Mouse (Mus musculus): ENCODE data around the gene Tnfrsf26. TPM values are rescaled to one million over a fixed set of nuclear protein-coding genes. Genes with fewer than 3 reads are reported as not detected.

Gene Tnfrsf26
- polyA plus RNA-seq, 1 experiment from 2014 or later, result 0.48 TPM

DNA sequence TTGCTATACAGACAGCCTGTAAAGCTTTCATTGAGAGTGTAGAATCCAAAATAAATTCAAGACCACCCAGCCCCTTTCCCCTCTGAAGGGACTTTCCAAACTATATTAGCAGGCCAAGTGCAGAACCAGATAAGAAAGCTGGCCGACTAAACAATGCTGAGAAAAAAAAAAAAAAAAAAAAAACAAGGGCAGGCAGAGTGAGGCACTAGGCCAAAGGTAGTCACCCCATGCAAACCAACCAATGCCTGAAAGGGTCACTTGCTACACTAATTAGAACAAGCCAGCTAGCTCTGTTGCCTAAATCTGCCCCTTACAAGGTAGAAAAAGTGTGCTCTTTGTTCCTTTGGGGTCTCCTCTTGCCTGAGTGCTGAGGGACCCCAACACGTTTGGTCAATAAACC, 23.6 kb downstream of the Tnfrsf26 start:
- Histone ChIP-seq H3K9ac (ENCODE audit: low read length) (no peak overlapping the region), H3K9me3 (ENCODE audit: control insufficient read depth, low read length) (peaks cover 3% of the 10 kb centered on the region), H3K27me3 (ENCODE audit: control insufficient read depth, insufficient read depth, low read depth, low read length) (no peaks in the 10 kb centered on the region), H3K4me1 (replicated peaks; ENCODE audit: control insufficient read depth, insufficient read depth, low read length) (no peaks in the 10 kb centered on the region), H3K27ac (ENCODE audit: low read length) (no peak overlapping the region), H3K4me3 (ENCODE audit: low read length) (no peak overlapping the region), H3K36me3 (ENCODE audit: control insufficient read depth, insufficient read depth, low read length) (no peaks in the 10 kb centered on the region), H3K4me2 (ENCODE audit: low read depth, low read length) (no peak overlapping the region)
- no peak for ATAC-seq (ENCODE audit: low read depth)
- 59% methylated on average over 2 of the region's 2 CpGs for WGBS

DNA sequence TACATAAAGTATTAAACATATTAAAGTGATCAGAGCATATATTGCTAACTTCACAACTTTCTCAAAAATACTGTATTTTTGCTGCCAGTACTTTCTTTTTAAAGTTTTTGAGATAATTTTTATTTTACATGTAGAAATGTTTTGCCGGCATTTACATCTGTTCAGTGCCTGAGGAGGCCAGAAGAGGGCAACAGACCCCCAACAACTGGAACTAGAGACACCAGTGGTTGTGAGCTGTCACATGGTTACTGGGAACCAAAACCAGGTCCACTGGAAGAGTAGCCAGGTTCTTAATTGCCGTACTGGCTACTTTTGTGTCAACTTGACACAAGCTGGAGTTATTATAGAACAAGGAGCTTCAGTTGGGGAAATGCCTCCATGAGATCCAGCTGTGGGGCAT, 26.8 kb downstream of the Tnfrsf26 start:
- ATAC-seq (ENCODE audit: low read depth), result no peak

DNA sequence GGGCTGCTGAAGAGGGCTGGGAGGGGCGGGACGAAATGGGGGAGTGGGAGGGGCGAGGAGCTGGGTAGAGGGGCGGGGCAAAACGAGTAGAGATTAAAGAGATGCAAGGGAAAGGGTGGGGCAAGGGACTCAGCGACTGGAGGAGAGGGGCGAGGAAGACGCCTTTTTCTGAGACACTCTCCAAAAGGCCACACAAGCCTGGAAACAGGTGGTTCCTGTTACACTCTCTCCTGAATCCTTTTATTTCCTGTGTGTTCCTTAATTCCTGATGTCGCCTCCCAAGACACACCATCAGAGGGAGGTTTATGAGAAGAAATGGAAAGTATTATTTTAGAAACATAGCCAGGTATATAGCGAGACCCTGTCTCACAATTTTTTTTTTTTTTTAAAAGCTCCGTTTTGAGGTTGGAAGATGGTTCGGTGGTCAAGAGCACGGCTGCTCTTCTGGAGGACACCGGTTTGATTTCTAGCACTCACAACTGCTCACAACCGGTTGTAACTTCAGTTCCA, 28.2 kb downstream of the Tnfrsf26 start:
- Histone ChIP-seq H3K36me3 (ENCODE audit: control insufficient read depth, insufficient read depth, low read length) (peaks cover 4% of the 10 kb centered on the region; the same call in 1 of the 2 replicates), H3K27me3 (ENCODE audit: control insufficient read depth, insufficient read depth, low read depth, low read length) (no peaks in the 10 kb centered on the region), H3K4me2 (ENCODE audit: low read depth, low read length) (peak overlapping the region; percentile 57), H3K9ac (ENCODE audit: low read length) (peak overlapping the region; percentile 42; the same call in 1 of the 2 replicates), H3K27ac (ENCODE audit: low read length) (no peak overlapping the region), H3K4me3 (ENCODE audit: low read length) (peak overlapping the region; percentile 91), H3K4me1 (replicated peaks; ENCODE audit: control insufficient read depth, insufficient read depth, low read length) (peaks cover 10% of the 10 kb centered on the region), H3K9me3 (ENCODE audit: control insufficient read depth, low read length) (no peaks in the 10 kb centered on the region)
- no peak for ATAC-seq (ENCODE audit: low read depth)
- WGBS, result 6% methylated on average over 15 of the region's 15 CpGs

More for the DNA sequence above, 26.8 kb downstream of the Tnfrsf26 start:
- 68% methylated on average over 2 of the region's 2 CpGs for WGBS
- Histone ChIP-seq H3K4me2 (ENCODE audit: low read depth, low read length) (no peak overlapping the region), H3K4me3 (ENCODE audit: low read length) (no peak overlapping the region), H3K27ac (ENCODE audit: low read length) (no peak overlapping the region), H3K36me3 (ENCODE audit: control insufficient read depth, insufficient read depth, low read length) (no peaks in the 10 kb centered on the region), H3K9ac (ENCODE audit: low read length) (no peak overlapping the region), H3K27me3 (ENCODE audit: control insufficient read depth, insufficient read depth, low read depth, low read length) (no peaks in the 10 kb centered on the region), H3K4me1 (replicated peaks; ENCODE audit: control insufficient read depth, insufficient read depth, low read length) (peaks cover 10% of the 10 kb centered on the region), H3K9me3 (ENCODE audit: control insufficient read depth, low read length) (peaks cover 3% of the 10 kb centered on the region)

DNA sequence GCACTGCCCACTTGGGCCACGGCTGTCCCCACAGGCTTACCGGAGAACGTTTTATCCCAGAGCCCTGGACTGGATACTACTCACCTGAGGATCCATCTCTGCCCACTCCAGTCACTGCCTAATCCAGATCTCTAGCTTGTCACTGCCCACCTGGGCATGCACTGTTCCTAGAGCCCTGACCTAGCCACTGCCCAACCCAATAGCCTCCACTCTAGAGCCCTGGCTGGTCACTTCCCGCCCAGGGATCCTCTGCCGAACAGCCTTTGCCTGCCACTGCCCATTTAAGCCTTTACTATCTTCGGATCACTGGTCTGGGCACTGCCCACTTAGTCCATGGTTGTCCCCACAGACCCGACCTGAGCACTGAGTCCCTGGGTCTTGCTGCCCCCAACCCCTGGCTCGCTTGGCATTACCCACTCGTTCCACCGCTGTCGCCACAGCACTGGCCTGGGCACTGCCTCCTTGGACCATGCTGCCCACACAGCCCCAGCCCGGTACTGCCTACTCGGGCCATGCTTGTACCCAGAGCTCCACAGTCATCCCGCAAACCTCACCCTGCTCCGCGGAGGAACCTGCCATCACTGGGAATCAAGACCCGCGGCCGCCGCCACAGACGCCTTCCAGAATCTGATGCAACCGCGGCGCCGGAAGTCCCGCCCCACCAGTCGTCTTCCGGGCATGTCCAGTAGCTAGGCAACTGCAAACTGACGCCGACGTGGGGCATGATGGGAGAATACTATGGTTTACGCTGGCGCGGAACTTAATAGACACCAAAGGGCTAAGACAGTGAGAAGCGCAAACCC, 28.9 kb downstream of the Tnfrsf26 start, which contains the start of gene Cars:
Gene Cars, minus strand, starts transcription at position 663 of the 803 bp plus-strand sequence.
- Histone ChIP-seq H3K27me3 (ENCODE audit: control insufficient read depth, insufficient read depth, low read depth, low read length) (no peaks in the 10 kb centered on the region), H3K9me3 (ENCODE audit: control insufficient read depth, low read length) (no peaks in the 10 kb centered on the region), H3K36me3 (ENCODE audit: control insufficient read depth, insufficient read depth, low read length) (peaks cover 4% of the 10 kb centered on the region; the same call in 1 of the 2 replicates), H3K4me1 (replicated peaks; ENCODE audit: control insufficient read depth, insufficient read depth, low read length) (peaks cover 10% of the 10 kb centered on the region), H3K27ac (ENCODE audit: low read length) (peak within 1 kb of the TSS; percentile 51; the same call in 1 of the 2 replicates), H3K4me2 (ENCODE audit: low read depth, low read length) (peak within 1 kb of the TSS; percentile 95), H3K9ac (ENCODE audit: low read length) (peak within 1 kb of the TSS; percentile 93), H3K4me3 (ENCODE audit: low read length) (peak within 1 kb of the TSS; percentile 91)
- peak; percentile 99 for ATAC-seq (ENCODE audit: low read depth)
- under 1% methylated on average over 35 of the region's 35 CpGs for WGBS

DNA sequence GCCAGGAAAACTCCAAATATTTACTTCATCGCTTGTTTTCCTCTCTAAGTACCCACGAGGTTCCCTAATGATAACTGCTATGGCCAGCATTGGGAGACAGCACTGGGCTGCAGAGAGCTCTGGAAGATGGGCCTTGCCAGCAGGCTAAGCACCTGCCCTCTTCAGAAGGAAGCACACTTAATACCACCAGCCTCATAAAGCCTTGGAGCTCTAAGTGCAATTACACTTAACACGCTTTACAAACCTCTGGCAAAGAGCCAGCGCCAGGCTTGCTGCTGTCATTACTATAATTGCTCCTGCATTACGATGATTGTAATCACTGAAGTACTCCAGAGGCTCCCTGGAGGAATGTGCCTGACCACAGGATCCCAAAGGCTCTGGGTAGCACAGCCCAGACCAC, 33.7 kb downstream of the Tnfrsf26 start:
- H3K4me3 ChIP-seq (ENCODE audit: low read length), result no peak overlapping the region
- no peak for ATAC-seq (ENCODE audit: low read depth)
- no peak overlapping the region for H3K9ac ChIP-seq (ENCODE audit: low read length)
- no peaks in the 10 kb centered on the region for H3K27me3 ChIP-seq (ENCODE audit: control insufficient read depth, insufficient read depth, low read depth, low read length)
- no peaks in the 10 kb centered on the region for H3K9me3 ChIP-seq (ENCODE audit: control insufficient read depth, low read length)
- no peak overlapping the region for H3K27ac ChIP-seq (ENCODE audit: low read length)
- no peak overlapping the region for H3K4me2 ChIP-seq (ENCODE audit: low read depth, low read length)
- H3K36me3 ChIP-seq (ENCODE audit: control insufficient read depth, insufficient read depth, low read length), result peaks cover 4% of the 10 kb centered on the region; the same call in 1 of the 2 replicates
- peaks cover 10% of the 10 kb centered on the region for H3K4me1 ChIP-seq (replicated peaks; ENCODE audit: control insufficient read depth, insufficient read depth, low read length)
- 65% methylated on average over 5 of the region's 5 CpGs for WGBS

DNA sequence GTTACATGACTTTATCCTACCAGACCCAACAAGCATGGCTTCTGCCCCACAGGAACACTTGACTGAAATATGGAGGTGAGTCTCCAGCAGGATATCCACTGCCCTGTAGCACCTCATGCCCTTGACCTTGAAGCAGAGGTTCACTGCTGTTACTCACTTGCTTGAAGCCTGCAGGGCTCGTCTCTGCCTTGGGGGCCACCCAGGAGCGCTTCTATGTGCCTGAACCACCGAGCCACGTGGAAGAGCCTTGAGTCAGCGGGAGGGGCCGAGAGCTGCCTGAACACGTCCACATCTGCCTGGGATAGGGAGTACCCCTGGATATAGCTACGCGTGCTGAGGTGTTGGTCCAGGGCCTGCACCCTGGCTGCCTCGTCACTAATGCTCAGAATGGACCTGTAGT, 36.3 kb downstream of the Tnfrsf26 start:
- 82% methylated on average over 10 of the region's 10 CpGs for WGBS
- no peak overlapping the region for H3K27ac ChIP-seq (ENCODE audit: low read length)
- no peak for ATAC-seq (ENCODE audit: low read depth)
- H3K9ac ChIP-seq (ENCODE audit: low read length), result no peak overlapping the region
- H3K9me3 ChIP-seq (ENCODE audit: control insufficient read depth, low read length), result no peaks in the 10 kb centered on the region
- no peak overlapping the region for H3K4me2 ChIP-seq (ENCODE audit: low read depth, low read length)
- H3K4me1 ChIP-seq (replicated peaks; ENCODE audit: control insufficient read depth, insufficient read depth, low read length), result no peaks in the 10 kb centered on the region
- no peak overlapping the region for H3K4me3 ChIP-seq (ENCODE audit: low read length)
- peaks cover 5% of the 10 kb centered on the region; the same call in 1 of the 2 replicates for H3K36me3 ChIP-seq (ENCODE audit: control insufficient read depth, insufficient read depth, low read length)
- no peaks in the 10 kb centered on the region for H3K27me3 ChIP-seq (ENCODE audit: control insufficient read depth, insufficient read depth, low read depth, low read length)

GRCm38 (mm10) chr7:143588006-143588405, 40.5 kb downstream of the Tnfrsf26 start:
- no peak overlapping the region for H3K4me3 ChIP-seq (ENCODE audit: low read length)
- H3K27ac ChIP-seq (ENCODE audit: low read length), result no peak overlapping the region
- no peaks in the 10 kb centered on the region for H3K4me1 ChIP-seq (replicated peaks; ENCODE audit: control insufficient read depth, insufficient read depth, low read length)
- peaks cover 18% of the 10 kb centered on the region for H3K36me3 ChIP-seq (ENCODE audit: control insufficient read depth, insufficient read depth, low read length)
- no peak overlapping the region for H3K9ac ChIP-seq (ENCODE audit: low read length)
- H3K4me2 ChIP-seq (ENCODE audit: low read depth, low read length), result no peak overlapping the region
- H3K27me3 ChIP-seq (ENCODE audit: control insufficient read depth, insufficient read depth, low read depth, low read length), result no peaks in the 10 kb centered on the region
- 91% methylated on average over 4 of the region's 4 CpGs for WGBS
- no peak for ATAC-seq (ENCODE audit: low read depth)
- H3K9me3 ChIP-seq (ENCODE audit: control insufficient read depth, low read length), result no peaks in the 10 kb centered on the region

- 83% methylated on average over 5 of the region's 5 CpGs for WGBS
- peaks cover 18% of the 10 kb centered on the region for H3K36me3 ChIP-seq (ENCODE audit: control insufficient read depth, insufficient read depth, low read length)
- H3K4me1 ChIP-seq (replicated peaks; ENCODE audit: control insufficient read depth, insufficient read depth, low read length), result no peaks in the 10 kb centered on the region
- no peak overlapping the region for H3K27ac ChIP-seq (ENCODE audit: low read length)
- no peaks in the 10 kb centered on the region for H3K9me3 ChIP-seq (ENCODE audit: control insufficient read depth, low read length)
- no peak for ATAC-seq (ENCODE audit: low read depth)
- no peak overlapping the region for H3K4me3 ChIP-seq (ENCODE audit: low read length)
- H3K27me3 ChIP-seq (ENCODE audit: control insufficient read depth, insufficient read depth, low read depth, low read length), result no peaks in the 10 kb centered on the region
- H3K9ac ChIP-seq (ENCODE audit: low read length), result no peak overlapping the region
- H3K4me2 ChIP-seq (ENCODE audit: low read depth, low read length), result no peak overlapping the region
These were observed 40.9 kb downstream of the Tnfrsf26 start for GRCm38 (mm10) chr7:143587586-143587985.

DNA sequence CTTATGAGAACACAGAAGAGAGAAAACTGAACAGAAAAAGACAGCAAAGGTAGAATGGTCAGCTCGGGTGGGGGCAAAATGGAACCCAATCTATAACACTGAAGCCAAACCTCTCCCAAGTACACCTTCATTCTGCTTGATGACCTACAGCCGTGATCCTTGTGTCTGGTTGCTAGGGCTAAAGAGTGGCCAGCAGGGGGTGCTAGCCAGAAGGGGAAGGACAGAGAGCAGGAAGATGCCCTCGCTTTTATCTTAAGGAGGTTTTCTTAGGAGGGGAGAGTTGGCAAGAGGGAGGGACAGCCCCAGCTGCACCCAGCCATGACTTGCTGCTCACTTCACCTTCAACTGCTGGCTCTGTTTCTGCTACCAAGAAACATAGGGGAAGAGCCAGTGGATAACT, 44.6 kb downstream of the Tnfrsf26 start:
- Histone ChIP-seq H3K4me2 (ENCODE audit: low read depth, low read length) (no peak overlapping the region), H3K27ac (ENCODE audit: low read length) (no peak overlapping the region), H3K9ac (ENCODE audit: low read length) (no peak overlapping the region), H3K4me1 (replicated peaks; ENCODE audit: control insufficient read depth, insufficient read depth, low read length) (no peaks in the 10 kb centered on the region), H3K27me3 (ENCODE audit: control insufficient read depth, insufficient read depth, low read depth, low read length) (no peaks in the 10 kb centered on the region), H3K9me3 (ENCODE audit: control insufficient read depth, low read length) (no peaks in the 10 kb centered on the region), H3K36me3 (ENCODE audit: control insufficient read depth, insufficient read depth, low read length) (peaks cover 23% of the 10 kb centered on the region), H3K4me3 (ENCODE audit: low read length) (no peak overlapping the region)
- WGBS, result 32% methylated on average over 3 of the region's 3 CpGs
- ATAC-seq (ENCODE audit: low read depth), result peak; percentile 34; the same call in 1 of the 2 replicates

Measured in lung, embryonic 16.5 days (tissue).